Mouse (Mus musculus): ENCODE results near the gene Otos.

The Otos gene

GRCm38 (mm10) chr1:92646601-92647000, 2.0 kb downstream of the Otos start:
- no peak for DNase-seq (ENCODE audit: low read depth, low spot score)

DNA sequence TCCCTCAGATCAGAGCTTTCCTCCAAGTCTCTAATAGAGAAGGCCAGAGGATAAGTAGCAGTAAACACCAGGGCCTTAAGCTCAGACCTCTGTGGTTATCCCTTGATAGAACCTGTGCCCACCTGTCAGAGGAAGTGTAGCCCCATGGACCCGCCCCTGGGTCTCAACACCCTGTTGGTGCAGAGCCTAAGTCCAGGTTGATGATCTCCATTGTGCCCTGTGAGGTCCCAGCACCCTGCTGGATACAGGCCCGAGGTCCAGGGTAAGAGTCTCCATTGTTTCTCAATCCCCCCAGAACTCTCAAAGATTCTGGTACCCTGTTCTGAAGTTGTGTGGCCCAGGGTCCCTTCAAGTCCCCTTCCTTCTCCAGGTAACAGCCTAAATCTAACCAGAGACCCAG, 2.5 kb downstream of the Otos start:
- no peak for DNase-seq (ENCODE audit: low read depth, low spot score)

DNA sequence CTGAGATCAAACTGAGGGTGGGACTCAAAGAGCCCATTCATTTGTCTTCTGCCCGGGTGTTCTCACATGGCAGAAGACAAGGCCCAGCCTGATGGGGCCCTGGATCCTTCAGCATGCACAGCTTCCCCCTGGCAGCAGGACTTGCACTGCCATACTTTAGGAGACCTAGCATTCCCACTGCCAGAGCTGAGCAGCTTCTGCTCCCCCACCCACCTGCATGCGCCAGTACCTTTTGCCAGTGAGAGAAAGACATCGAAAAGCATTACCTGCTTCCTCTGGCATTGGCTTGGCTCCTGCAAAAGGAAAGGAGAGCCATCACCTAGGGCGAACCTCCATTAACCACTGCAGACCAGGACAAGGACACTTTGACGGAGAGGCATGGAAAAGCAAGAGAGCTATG, 3.7 kb downstream of the Otos start:
- DNase-seq (ENCODE audit: low read depth, low spot score) = no peak

DNA sequence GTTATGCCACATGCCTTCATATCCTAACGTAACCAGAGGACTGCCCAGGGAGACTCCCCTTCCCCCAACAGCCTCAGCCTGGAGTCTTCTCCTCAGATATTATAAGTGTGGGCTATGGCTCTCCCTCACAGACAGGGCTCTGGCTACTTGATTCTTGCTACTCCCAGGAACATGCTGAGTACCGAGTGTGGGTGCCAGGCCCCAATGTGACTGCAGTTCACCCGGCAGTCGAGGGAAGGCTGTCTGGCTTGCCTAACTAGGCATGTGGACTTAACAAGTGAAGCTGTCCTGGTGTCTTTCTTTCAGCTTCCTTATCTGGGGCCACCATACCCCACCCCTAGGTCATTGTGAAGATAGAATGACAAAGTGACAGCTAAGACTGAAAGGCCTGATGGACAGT, 5.0 kb downstream of the Otos start:
- no peak for DNase-seq (ENCODE audit: low read depth, low spot score)

DNA sequence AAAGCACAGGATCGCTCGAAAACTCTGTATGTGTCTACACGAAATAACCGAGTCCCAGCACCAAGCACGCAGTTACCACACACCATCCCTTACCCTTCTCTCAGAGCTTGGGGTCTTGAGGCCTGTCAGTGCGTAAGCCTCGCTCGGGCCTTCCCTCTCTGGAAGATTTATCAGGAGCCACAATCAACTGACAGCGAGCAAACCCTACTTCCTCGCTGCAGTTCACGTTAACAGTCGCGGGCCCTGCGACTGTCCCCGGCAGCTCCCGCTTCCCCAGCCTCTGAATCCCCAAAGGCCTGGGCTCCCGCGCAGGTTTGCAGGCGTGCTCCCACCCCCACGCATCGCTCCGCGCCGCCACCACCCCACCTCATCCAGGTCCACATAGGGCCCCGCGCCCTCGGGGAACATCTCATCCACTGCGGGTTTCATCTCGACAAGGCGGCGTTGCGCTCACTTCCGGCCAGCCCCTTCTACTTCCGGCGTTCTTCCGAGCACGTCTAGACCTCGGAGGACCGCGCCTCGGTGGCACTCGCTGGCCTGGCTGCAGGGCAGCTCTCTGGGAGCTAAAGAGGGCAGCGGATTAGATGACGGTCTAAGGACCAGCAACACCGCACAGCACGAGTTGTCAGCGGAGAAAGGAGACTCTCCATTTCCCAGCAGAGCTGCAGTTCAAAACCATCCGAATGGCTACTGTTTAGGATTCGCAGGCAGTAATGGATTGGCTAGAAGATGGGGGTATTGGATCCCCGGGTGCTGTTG, 6.9 kb downstream of the Otos start, which contains the start of gene Cops9:
TSS of gene Cops9 (minus strand) at position 472 of the 759 bp plus-strand sequence.
- DNase-seq (ENCODE audit: low read depth, low spot score) = peak; percentile 91

- no peak for DNase-seq (ENCODE audit: low read depth, low spot score)
These were observed 8.2 kb downstream of the Otos start for GRCm38 (mm10) chr1:92640393-92640792.

DNA sequence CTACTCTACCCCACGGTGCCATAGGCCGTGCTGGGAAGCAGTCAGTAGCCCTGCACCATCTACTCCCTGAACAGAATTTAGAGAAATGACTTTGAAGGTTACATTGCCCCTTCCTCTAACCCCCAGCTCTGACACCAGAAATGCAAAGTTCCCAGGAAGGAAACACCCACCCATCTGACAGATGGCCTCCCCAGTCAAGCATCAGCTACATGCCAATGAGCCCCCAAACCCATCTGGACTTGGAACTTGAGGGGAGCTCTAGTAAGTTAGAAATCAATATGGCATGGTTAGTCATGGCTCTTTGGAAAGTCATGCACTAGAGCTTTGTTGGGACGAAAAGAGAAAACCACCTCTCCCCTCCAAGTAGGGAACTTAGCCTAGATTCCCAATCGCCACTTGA, 9.9 kb downstream of the Otos start:
- DNase-seq (ENCODE audit: low read depth, low spot score) = no peak

DNA sequence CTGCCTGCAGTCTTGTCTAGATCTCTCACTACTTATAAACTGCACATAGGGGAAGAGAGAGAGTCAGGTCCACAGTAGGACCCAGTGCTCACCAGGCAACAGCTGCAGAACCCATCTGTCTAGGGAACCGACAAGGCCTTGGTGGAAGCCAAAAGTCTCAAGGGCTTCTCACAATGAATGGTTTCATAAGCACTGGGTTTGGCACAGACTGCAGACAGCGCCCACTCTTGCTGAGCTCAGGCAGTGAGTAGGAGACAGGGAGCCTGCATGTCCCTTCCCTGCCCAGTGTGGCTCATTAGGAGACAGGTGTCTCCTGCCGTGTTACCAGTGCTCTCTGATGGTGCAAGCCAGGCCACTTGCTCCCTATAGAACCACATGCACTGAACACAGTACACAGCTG, 10.5 kb downstream of the Otos start:
- peak; percentile 79 for DNase-seq (ENCODE audit: low read depth, low spot score)

- DNase-seq (ENCODE audit: low read depth, low spot score) = no peak
These were observed 11.0 kb downstream of the Otos start for GRCm38 (mm10) chr1:92637501-92638172.

DNA sequence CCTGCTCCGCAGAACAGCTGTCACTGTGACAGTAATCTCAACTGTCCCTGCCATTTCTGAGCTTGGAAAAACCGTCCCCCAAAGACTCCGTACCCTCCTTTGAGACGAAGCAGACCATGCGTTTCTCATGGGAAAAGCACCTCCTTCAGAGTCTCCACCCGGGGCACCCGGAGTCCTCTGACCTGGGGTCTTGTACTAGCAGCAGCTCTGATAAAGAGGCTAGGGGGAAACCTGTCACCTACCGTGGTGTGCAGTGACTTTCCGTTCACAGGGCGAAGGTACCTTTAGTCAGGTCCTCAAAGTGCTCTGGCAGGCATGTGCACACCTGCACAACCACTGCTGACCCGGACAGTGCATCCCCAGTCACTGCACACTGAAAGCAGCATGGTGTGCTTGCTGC, 12.0 kb downstream of the Otos start:
- no peak for DNase-seq (ENCODE audit: low read depth, low spot score)

DNA sequence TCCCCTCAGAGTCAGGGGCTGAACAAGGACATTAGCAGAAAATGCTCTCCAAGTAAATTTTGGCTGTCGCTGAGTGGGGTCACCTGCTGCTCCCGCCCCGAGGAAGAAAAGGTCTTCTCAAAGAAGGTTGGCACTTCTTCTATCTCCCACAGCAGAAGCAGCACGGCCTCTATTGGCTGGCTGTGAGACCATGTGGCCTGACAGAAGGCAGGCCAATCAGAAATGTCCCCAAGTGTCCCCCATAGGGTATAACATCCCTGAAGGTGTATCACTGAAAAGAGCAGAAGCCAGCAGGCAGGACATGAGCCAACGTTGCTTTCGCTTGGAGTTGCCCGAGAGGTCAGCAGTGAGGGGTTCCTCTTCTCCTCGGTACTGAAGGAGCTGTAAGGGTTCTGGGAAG, 12.6 kb downstream of the Otos start:
- no peak for DNase-seq (ENCODE audit: low read depth, low spot score)

- DNase-seq (ENCODE audit: low read depth, low spot score) = no peak
These were observed 13.6 kb downstream of the Otos start for GRCm38 (mm10) chr1:92634976-92635599.

DNA sequence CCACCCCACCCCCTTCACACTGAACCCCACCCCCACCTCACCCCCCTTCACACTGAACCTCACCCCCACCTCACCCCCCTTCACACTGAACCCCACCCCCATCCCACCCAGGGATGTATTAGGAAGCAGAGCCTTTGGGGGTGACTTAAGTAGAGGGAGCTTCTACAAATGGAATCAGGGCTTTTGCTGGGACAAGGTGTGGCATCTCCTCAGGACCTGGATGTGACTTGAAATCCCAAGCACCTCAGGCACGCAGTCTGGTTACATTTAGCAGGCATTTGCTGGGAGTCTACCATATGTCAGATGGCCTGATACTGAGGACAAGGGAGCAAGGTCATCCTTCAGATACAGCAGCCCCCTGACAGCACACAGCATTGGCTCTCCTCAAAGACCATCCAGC, 14.1 kb downstream of the Otos start:
- DNase-seq (ENCODE audit: low read depth, low spot score) = no peak

DNA sequence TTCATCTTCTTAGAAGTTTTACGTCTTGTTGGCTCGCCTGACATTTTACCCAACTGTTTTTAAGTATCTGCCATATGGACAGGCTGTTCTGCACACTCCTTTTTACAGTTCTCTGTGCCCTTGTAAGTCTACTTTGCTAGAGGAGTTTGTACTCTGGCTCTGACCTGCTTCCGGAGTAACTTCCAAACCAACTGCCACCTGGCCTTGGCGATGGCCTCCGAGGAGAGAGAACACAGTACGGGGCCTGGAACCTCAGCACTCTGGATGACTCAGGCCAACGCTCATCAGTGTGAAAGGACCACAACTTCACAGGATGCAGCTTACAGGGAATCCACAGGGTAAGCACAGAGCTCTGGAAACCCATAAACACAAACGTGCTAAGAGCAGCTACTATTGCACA, 14.9 kb downstream of the Otos start:
- no peak for DNase-seq (ENCODE audit: low read depth, low spot score)

- DNase-seq (ENCODE audit: low read depth, low spot score) = no peak
These were observed 15.7 kb downstream of the Otos start for GRCm38 (mm10) chr1:92632948-92633347.

DNA sequence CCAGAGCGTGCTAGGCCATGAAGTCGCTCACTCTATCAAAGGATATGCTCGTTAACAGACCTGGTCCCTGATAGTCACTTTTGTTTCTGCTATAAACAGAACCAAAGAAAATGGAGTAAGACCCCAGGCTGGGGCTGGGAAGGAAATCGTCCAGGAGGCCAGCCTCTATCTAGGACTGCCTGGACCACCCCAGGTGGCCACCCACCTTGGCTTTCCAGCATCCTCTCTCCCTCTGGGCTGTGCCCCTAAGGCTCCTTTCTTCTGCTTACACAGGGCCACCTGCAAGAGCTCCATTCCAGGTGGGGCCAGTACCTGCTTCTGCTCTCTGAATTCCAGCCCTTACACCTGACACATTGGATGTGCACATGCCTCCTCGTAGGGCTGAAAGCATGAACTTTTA, 16.4 kb downstream of the Otos start:
- DNase-seq (ENCODE audit: low read depth, low spot score) = no peak

DNA sequence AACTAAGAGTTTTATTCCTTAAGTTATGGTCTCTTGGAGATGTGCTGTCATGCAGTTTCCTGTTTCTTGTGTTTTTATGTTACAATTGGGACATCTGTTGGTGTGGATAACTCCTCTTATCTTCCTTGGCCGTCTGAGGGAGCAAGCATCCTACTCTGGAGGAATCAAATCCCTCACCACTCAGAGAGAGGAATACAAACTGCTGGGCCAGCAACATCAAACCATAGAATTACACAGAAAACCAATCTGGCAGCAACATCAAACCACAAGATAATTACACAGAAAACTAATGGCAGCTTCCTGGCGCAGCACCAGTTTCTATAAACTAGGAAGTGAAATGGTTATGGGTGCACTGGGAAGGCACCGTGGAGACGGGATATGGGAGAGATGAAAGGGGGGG, 20.4 kb downstream of the Otos start:
- DNase-seq (ENCODE audit: low read depth, low spot score) = no peak

DNA sequence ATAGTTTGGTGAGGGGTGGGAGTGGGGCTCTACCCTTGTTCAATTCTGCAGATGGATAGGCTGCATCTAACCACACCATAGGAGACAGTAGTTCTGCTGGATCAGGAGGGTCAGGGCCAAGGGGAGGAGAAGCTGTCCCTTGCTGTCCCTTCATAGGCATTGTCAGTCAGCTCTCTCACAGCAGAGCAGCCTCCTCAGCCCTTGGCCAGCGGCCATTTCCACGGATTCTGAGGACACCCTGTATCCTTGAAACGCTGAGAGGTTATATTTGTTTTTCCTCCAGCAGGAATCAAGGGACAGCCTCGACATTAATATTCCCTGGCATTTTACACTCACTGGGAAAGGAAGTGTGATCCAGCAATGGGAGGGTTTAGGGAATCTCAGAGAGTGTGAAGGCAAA, 30.3 kb downstream of the Otos start:
- no peak for DNase-seq (ENCODE audit: low read depth, low spot score)

GRCm38 (mm10) chr1:92617488-92617887, 31.2 kb downstream of the Otos start, which contains the start of gene Olfr12:
TSS of gene Olfr12 (plus strand) at chr1:92617788.
- DNase-seq (ENCODE audit: low read depth, low spot score) = no peak

GRCm38 (mm10) chr1:92616046-92616445, 32.6 kb downstream of the Otos start:
- no peak for DNase-seq (ENCODE audit: low read depth, low spot score)

DNA sequence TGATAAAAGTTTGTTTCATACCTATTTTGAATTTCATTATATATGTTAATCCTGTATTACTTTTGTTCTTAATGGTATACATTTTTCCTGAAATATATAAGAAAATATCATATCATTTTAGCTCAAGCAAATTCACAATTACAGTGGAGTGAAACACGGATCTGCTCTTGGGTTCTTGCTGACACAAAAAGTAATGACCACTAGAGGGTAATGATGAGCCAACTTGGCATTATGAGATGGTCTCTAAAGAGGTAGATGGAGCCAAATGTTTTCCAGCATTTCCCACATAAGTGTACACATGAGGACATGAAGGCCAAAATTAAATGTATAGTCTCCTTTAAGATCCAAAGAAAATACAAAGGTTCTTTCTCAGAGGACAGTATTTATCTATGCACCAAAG, 34.1 kb downstream of the Otos start:
- no peak for DNase-seq (ENCODE audit: low read depth, low spot score)

DNA sequence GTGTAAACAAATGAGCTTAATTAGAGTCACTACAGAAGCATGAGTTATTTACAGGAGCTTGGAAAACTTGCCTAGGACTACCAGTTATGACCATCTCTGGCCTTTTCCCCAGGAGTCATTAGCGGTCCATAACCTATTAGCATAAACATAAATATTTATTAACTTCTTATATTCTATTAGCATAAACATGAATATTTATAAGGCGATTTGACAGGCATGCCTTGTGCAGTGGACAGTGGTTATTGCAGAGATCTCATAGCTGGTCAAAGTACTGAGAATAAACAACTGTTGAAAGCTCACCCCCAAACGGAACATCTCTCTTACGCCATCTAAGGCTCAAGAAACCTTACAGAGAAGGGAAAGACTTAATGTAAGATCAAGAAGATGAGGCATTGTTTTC, 35.5 kb downstream of the Otos start:
- DNase-seq (ENCODE audit: low read depth, low spot score) = no peak

GRCm38 (mm10) chr1:92611008-92611407, 37.6 kb downstream of the Otos start:
- DNase-seq (ENCODE audit: low read depth, low spot score) = peak; percentile 24

Data from telencephalon, adult 2 months (tissue).